Mouse (Mus musculus) stomach, embryonic 16.5 days (tissue): ENCODE results near the gene Psmb4. TPM values are rescaled to one million over a fixed set of nuclear protein-coding genes. Genes with fewer than 3 reads are reported as not detected.
"Not testable (repeated sequence)": the region's sequence is repeated elsewhere in the genome, so short reads cannot be mapped to it uniquely, and the experiment has no call there.

ENCODE experiments used
- ATAC-seq: fragments of 200-750 bp; cut with Nextera tagmentation; 2 replicates; pipeline ENCODE4 v1.8.0; 2017; ENCODE audit warnings: moderate number of reproducible peaks, moderate TSS enrichment; ENCODE audit not compliant: insufficient read depth, low FRiP score
- H3K27ac ChIP-seq: fragments of 300-500 bp; sonication (generic); 2 replicates; pipeline ENCODE4 v1.5.1; 2014; ENCODE audit warnings: low read length
- H3K27me3 ChIP-seq: fragments of 300-500 bp; sonication (generic); 2 replicates; pipeline ENCODE4 v1.6.1; 2014; ENCODE audit warnings: low read length, control low read depth, mixed read lengths; ENCODE audit not compliant: control insufficient read depth, insufficient read depth
- H3K36me3 ChIP-seq: fragments of 300-500 bp; sonication (generic); 2 replicates; pipeline ENCODE4 v1.6.1; 2014; ENCODE audit warnings: low read length; ENCODE audit not compliant: control insufficient read depth, insufficient read depth
- H3K4me1 ChIP-seq: fragments of 300-500 bp; sonication (generic); 2 replicates; pipeline ENCODE4 v1.6.1; 2014; ENCODE audit warnings: low read length, control low read depth, mixed read lengths; ENCODE audit not compliant: control insufficient read depth, insufficient read depth
- H3K4me2 ChIP-seq: fragments of 300-500 bp; sonication (generic); 2 replicates; pipeline ENCODE4 v1.6.1; 2014; ENCODE audit warnings: low read depth, low read length, mixed read lengths
- H3K4me3 ChIP-seq: fragments of 300-500 bp; sonication (generic); replicated peaks from 2 replicates; pipeline ENCODE4 v1.5.1; 2014; ENCODE audit warnings: mild to moderate bottlenecking, low read length
- H3K9ac ChIP-seq: fragments of 300-500 bp; sonication (generic); 2 replicates; pipeline ENCODE4 v1.6.1; 2014; ENCODE audit warnings: low read length
- H3K9me3 ChIP-seq: fragments of 300-500 bp; sonication (generic); replicated peaks from 2 replicates; pipeline ENCODE4 v1.6.1; 2016; ENCODE audit warnings: low read length, control low read depth; ENCODE audit not compliant: control insufficient read depth
- WGBS: fragments of 180-500 bp; shearing (Covaris S2); extraction: QIAGEN DNeasy Blood & Tissue Kit; methylation state at CpG from one replicate; pipeline ENCODE4 v1.1.7; 2014; 5-methylcytosine and 5-hydroxymethylcytosine counted together
- polyA plus RNA-seq: library from polyadenylated mRNA; unstranded; fragments of >200 nt; fragmentation: Nextera tagmentation; extraction: Ambion mirVana; gene quantifications from 2 replicates; pipeline ENCODE4 v1.2.1, GENCODE M21; 2015

Gene Psmb4
- polyA plus RNA-seq, 1 experiment from 2014 or later, result 282 TPM

DNA sequence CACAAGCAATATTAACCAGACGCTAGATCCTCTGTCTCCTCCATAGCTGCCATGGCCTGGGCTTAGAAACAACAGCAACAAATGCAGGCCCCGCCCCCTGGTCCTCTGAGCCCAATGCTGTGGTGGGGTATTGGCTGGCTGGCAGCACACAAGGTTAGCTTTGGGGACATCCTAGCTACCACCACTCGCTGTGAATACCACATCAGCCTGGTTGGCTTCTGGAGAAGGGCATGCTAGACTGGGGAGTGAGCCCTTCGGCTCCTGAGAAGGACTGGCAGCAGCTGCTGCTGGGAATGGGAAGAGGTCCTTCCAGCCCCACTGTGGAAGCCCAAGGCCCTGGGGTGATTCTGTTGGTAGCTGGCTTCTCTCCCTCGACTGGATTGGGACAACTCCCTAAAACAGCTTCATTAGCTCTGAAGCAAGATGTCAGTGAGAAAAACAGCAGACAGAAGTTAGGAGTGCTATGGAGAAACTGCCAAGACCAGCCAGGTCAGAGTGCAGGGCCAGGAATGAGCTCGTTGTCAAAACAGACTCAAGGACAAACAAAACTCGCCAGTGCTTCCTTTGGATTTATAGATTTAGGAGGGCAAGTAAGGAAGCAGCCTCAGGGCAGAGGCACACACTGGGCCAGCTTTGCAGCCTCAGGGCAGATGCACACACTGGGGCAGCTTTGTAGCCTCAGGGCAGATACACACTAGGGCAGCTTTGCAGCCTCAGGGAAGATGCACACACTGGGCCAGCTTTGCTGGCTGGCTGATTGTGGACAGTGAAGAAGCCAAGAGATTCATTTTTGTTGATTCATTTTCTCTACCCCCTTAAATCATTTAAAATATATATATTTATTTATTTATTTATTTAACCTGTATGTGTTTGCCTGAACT lies 43.9 kb upstream of the Psmb4 start:
- H3K9ac ChIP-seq, ATAC-seq, H3K4me2 ChIP-seq, H3K9me3 ChIP-seq, H3K4me3 ChIP-seq, H3K27me3 ChIP-seq, H3K36me3 ChIP-seq: not testable (repeated sequence)
- Histone ChIP-seq H3K4me1 (peaks cover 16% of the 10 kb centered on the region), H3K27ac (peak overlapping the region; percentile 79)
- 33% methylated on average over 7 of the region's 7 CpGs for WGBS

DNA sequence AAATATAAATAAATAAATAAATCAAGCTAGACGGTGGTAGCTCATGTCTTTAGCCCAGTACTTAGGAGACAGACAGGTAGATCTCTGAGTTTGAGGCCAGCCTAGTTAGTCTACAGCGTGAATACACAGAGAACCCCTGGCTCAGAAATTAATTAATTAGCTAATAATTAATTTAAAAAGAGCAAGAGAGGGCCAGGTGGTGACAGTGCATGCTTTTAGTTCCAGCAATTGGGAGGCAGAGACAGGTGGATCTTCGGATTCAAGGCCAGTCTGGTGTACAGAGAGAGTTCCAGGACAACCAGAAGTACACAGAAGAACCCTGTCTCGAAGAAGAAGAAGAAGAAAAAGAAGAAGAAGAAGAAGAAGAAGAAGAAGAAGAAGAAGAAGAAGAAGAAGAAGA lies 42.2 kb upstream of the Psmb4 start:
- H3K4me2 ChIP-seq, result not testable (repeated sequence)

DNA sequence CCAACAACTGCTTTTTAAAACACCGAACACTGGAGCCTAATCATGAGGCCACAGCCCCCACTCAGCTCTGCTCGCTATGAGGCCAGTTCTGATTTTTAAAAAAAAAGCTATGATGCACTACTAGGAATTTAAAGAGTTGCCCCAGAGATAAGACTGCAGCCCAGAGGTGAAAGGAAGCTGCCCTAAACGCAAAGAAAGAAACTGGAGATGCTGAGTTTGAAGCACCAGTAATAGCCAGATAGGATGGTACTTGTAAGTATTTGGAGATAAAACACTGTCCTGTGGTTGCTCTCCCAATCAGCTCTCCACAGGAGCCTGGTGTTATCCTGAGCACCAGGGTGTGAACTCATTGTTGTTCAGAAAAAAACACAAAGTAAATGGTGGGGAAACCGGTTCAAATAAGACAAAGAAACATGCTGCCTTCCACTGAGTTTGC lies 39.6 kb upstream of the Psmb4 start:
- H3K27me3 ChIP-seq, H3K4me2 ChIP-seq, H3K4me3 ChIP-seq, ATAC-seq, H3K4me1 ChIP-seq, H3K36me3 ChIP-seq, H3K9ac ChIP-seq, H3K27ac ChIP-seq, H3K9me3 ChIP-seq: not testable (repeated sequence)
- WGBS, result 35% methylated on average over 4 of the region's 4 CpGs

More for the DNA sequence above, 42.2 kb upstream of the Psmb4 start:
- H3K9me3 ChIP-seq, H3K36me3 ChIP-seq, H3K4me3 ChIP-seq, ATAC-seq, H3K9ac ChIP-seq, H3K27me3 ChIP-seq, H3K27ac ChIP-seq: not testable (repeated sequence)
- WGBS, result 92% methylated on average over 2 of the region's 4 CpGs
- peaks cover 16% of the 10 kb centered on the region for H3K4me1 ChIP-seq

DNA sequence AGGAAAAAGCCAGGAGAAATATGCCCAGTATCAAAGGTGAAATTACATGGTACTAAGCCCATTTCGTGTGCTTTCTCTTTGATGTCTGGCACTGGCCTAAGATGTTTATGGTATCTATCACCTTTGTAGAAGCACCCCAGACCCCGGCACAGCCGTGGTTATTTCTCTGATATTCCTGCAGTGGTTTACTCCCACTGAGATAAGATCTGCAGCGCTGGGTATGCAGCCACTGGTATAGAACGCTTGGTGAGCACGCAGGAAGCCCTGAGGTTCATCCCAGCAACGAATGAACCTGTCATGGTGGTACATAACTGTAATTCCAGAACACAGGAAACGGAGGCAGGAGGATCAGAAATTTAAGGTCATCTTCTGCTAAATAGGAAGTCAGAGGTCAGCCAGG lies 37.9 kb upstream of the Psmb4 start:
- H3K4me1 ChIP-seq, result no peaks in the 10 kb centered on the region
- no peaks in the 10 kb centered on the region for H3K27me3 ChIP-seq
- H3K9me3 ChIP-seq, result no peaks in the 10 kb centered on the region
- H3K36me3 ChIP-seq, result no peaks in the 10 kb centered on the region
- no peak overlapping the region for H3K4me3 ChIP-seq
- H3K4me2 ChIP-seq, result no peak overlapping the region
- no peak for ATAC-seq
- H3K9ac ChIP-seq, result no peak overlapping the region
- 39% methylated on average over 8 of the region's 8 CpGs for WGBS
- H3K27ac ChIP-seq, result no peak overlapping the region

DNA sequence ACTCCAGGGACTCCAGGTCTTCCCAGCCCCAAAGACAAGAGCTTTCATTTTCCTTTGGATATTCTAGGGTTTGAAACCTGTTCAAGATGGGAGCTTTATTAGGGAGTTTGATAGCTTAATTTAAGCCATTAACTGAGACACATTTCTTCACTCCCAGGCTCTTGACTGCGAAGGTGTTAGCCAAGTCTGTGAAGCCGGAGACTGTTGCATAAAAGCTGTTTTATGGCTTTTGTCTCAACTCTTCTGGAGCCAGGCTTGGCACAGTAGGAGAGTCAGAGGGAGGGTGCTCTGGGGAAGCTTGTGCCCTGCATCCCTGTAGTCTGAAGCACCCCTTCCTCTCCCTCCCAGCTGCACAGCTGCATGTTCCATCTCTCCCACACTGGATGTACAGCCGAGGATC lies 35.6 kb upstream of the Psmb4 start:
- Histone ChIP-seq H3K27ac (no peak overlapping the region), H3K4me1 (0 out of 2 replicates have a peak, but pooled peaks cover 6% of the 10 kb centered on the region), H3K4me3 (no peak overlapping the region), H3K36me3 (no peaks in the 10 kb centered on the region), H3K27me3 (no peaks in the 10 kb centered on the region), H3K9ac (no peak overlapping the region), H3K9me3 (no peaks in the 10 kb centered on the region), H3K4me2 (no peak overlapping the region)
- 45% methylated on average over 3 of the region's 3 CpGs for WGBS
- no peak for ATAC-seq

DNA sequence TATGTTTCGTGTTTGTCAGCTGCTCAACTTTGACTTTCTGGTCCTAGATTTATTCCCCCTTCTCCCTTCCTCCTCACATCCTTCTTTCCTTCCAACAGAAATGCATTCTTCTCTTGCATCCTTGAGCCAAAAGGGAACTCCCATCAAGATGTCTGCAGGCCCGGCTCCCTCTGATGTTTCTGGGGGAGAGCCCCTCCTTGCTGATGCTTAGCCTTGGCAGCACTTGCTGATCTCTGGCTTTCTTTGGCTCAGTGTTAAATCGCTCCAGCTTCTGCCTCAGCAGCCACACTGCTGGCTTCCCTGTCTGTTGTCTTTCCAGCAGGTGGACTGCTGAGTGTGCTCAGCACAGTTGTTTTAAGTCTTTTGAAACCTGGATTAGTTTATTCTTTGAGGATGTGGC lies 34.3 kb upstream of the Psmb4 start:
- no peaks in the 10 kb centered on the region for H3K9me3 ChIP-seq
- H3K9ac ChIP-seq, result no peak overlapping the region
- 47% methylated on average over 3 of the region's 3 CpGs for WGBS
- H3K4me1 ChIP-seq, result 0 out of 2 replicates have a peak, but pooled peaks cover 6% of the 10 kb centered on the region
- no peak overlapping the region for H3K4me3 ChIP-seq
- no peaks in the 10 kb centered on the region for H3K27me3 ChIP-seq
- H3K36me3 ChIP-seq, result no peaks in the 10 kb centered on the region
- H3K4me2 ChIP-seq, result no peak overlapping the region
- no peak overlapping the region for H3K27ac ChIP-seq
- ATAC-seq, result no peak

DNA sequence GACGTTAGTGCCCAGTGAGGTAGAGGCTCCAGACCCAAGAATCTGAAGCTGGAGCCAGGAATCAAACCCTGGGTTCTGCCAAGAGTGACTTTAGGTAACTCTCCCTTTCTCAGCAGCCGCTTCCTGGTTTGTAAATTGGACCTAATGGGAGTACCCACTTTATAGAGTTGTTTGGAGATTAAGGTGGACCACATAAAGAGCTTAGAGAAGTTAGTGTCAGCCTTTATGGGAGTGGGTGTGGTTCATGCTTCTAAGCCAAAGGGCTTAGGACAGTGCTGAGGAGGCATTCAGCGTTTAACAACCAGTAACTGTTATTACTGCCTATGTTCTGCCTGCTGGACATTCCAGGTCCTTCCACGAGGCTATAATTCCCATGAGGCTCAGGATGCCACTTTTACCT lies 32.1 kb upstream of the Psmb4 start:
- Histone ChIP-seq H3K4me1 (0 out of 2 replicates have a peak, but pooled peaks cover 6% of the 10 kb centered on the region), H3K27me3 (no peaks in the 10 kb centered on the region), H3K4me3 (no peak overlapping the region), H3K36me3 (no peaks in the 10 kb centered on the region), H3K4me2 (no peak overlapping the region), H3K27ac (no peak overlapping the region), H3K9ac (no peak overlapping the region), H3K9me3 (no peaks in the 10 kb centered on the region)
- WGBS, result 62% methylated on average over 4 of the region's 4 CpGs
- no peak for ATAC-seq

DNA sequence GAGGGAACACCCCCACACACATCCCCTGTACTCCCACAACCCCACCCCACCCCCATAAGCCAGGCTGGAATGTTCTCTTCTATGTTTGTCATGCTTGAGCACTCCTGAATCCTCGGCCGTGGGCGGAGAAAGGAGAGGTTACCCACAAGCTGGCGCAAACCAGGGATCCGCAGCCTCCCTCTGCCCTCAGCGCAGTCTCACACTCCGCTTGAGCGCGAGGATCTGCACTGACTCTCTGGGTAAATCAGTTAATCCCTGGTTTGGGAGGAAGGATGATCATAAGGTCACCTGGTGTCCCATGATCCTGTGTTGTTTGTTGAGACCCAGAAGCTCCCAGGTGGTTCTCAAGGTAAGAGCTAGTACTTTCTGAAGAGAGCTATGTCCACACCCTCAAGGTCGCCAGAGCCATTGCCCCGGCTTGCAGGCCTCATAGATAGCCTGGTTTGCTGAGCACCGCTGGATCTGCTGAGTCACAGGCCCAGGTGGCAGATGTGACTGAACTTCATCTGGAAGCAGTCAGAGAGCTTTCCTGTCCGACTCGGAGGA lies 31.1 kb upstream of the Psmb4 start:
- H3K4me2 ChIP-seq, result no peak overlapping the region
- peak overlapping the region; percentile 78 for H3K27ac ChIP-seq
- H3K4me1 ChIP-seq, result 0 out of 2 replicates have a peak, but pooled peaks cover 6% of the 10 kb centered on the region

More for the DNA sequence above, 31.1 kb upstream of the Psmb4 start:
- Histone ChIP-seq H3K27me3 (no peaks in the 10 kb centered on the region), H3K9me3 (no peaks in the 10 kb centered on the region), H3K36me3 (no peaks in the 10 kb centered on the region), H3K9ac (peak overlapping the region; percentile 6; the same call in 1 of the 2 replicates), H3K4me3 (no peak overlapping the region)
- 48% methylated on average over 14 of the region's 14 CpGs for WGBS
- peak; percentile 56 for ATAC-seq
